Comparison of ENCODE assay signal across 18 mouse cellular contexts in the genomic region with DNA sequence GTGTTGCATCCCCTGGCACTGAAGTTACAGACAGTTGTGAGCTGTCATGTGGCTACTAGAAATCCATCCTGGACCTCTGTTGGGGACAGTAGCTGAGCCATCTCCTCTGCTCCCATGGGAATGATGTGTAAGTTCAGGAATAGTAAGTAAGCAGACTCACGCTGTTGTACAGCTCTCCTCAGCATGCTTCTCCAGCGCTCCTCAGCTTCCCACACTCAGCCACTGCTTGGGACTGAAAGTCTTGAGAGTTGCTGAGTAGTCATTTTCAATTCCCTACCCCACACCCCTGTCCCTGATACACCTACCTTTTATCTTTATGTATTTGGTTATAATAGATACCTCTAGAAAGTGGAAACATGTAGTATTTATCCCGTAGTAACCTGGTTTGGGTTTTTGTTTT.
"Had no signal": no experiment of that assay in that cellular context is flagged by ENCODE, and none has a peak within 500 bp of the region (broad histone marks: within the 10 kb centered on the region; RNA-seq: fewer than 3 reads in every experiment).

No protein-coding gene starts in this region.

- H3K27ac ChIP-seq: limb, embryonic 12.5 days; limb, embryonic 15.5 days; liver, embryonic 12.5 days; midbrain, embryonic 10.5 days; midbrain, embryonic 13.5 days; neural tube, embryonic 13.5 days; stomach, postnatal 0 days had no signal

- H3K9me3 ChIP-seq: limb, embryonic 12.5 days; limb, embryonic 15.5 days; liver, embryonic 12.5 days; midbrain, embryonic 10.5 days; midbrain, embryonic 13.5 days; neural tube, embryonic 13.5 days had no signal

- H3K4me3 ChIP-seq: limb, embryonic 12.5 days; limb, embryonic 15.5 days; liver, embryonic 12.5 days; midbrain, embryonic 10.5 days; midbrain, embryonic 13.5 days; myocyte; neural tube, embryonic 13.5 days had no signal

- H3K9ac ChIP-seq: limb, embryonic 12.5 days; limb, embryonic 15.5 days; liver, embryonic 12.5 days; midbrain, embryonic 13.5 days; neural tube, embryonic 13.5 days had no signal

- DNase-seq: kidney, adult 18-20 months; kidney, adult 9 months; kidney, postnatal 14 days; kidney, postnatal 4 days; left cerebral cortex, postnatal 4 days; lung, adult 2 months; lung, postnatal 14 days; lung, postnatal 4 days; retina, postnatal 1 day had no signal

- H3K4me2 ChIP-seq: limb, embryonic 12.5 days; limb, embryonic 15.5 days; liver, embryonic 12.5 days; midbrain, embryonic 13.5 days; neural tube, embryonic 13.5 days had no signal

- H3K36me3 ChIP-seq: limb, embryonic 12.5 days; liver, embryonic 12.5 days; midbrain, embryonic 13.5 days had no signal

- ATAC-seq: liver, embryonic 12.5 days; midbrain, embryonic 13.5 days; midbrain, embryonic 16.5 days had no signal

- H3K27me3 ChIP-seq: limb, embryonic 12.5 days; limb, embryonic 15.5 days; liver, embryonic 12.5 days; midbrain, embryonic 13.5 days; neural tube, embryonic 13.5 days had no signal

- H3K4me1 ChIP-seq: limb, embryonic 12.5 days; limb, embryonic 15.5 days; midbrain, embryonic 13.5 days; neural tube, embryonic 13.5 days had no signal
